Mouse (Mus musculus) C2C12 (cell line): Measurements from ENCODE around the gene Jak1.

Experiments used
- CTCF ChIP-seq: IDR thresholded peaks from one replicate; pipeline ENCODE4 v1.5.1; 2011; ENCODE audit not compliant: control insufficient read depth, insufficient read depth, insufficient read length
- MAX ChIP-seq: IDR thresholded peaks from one replicate; pipeline ENCODE4 v1.6.1; 2011; ENCODE audit warnings: mild to moderate bottlenecking, control low read depth
- MYOG ChIP-seq: IDR thresholded peaks from one replicate; pipeline ENCODE4 v1.6.1; 2011; ENCODE audit not compliant: control insufficient read depth, insufficient read length; ENCODE audit errors: extremely low read depth

- no peak for TF ChIP-seq MYOG
- TF ChIP-seq CTCF, result no peak
- no peak for TF ChIP-seq MAX
Measured at GRCm38 (mm10) chr4:101217026-101217540, 48.0 kb downstream of the Jak1 start.
